Mouse (Mus musculus) intestine, embryonic 15.5 days (tissue): ENCODE measurements at regions not wholly inside any gene's neighbourhood (a gene's known extent, or its start where the extent isn't known, plus 50 kb on each side); places are given as distances from the start of the nearest gene placed in this dataset.
"Not testable (repeated sequence)": the region's sequence is repeated elsewhere in the genome, so short reads cannot be mapped to it uniquely, and the experiment has no call there.

Source experiments
- ATAC-seq: fragments of 200-750 bp; cut with Nextera tagmentation; 2 replicates; pipeline ENCODE4 v1.8.0; 2017; ENCODE audit warnings: moderate TSS enrichment, moderate library complexity
- H3K27ac ChIP-seq: fragments of 300-500 bp; sonication (generic); 2 replicates; pipeline ENCODE4 v1.5.1; 2015; ENCODE audit warnings: mild to moderate bottlenecking, inconsistent platforms
- H3K27me3 ChIP-seq: fragments of 300-500 bp; sonication (generic); replicated peaks from 2 replicates; pipeline ENCODE4 v1.6.1; 2015; ENCODE audit warnings: inconsistent platforms
- H3K36me3 ChIP-seq: fragments of 300-500 bp; sonication (generic); 2 replicates; pipeline ENCODE4 v1.6.1; 2015; ENCODE audit warnings: inconsistent platforms
- H3K4me1 ChIP-seq: fragments of 300-500 bp; sonication (generic); replicated peaks from 2 replicates; pipeline ENCODE4 v1.6.1; 2015; ENCODE audit warnings: inconsistent platforms
- H3K4me2 ChIP-seq: fragments of 300-500 bp; sonication (generic); replicated peaks from 2 replicates; pipeline ENCODE4 v1.6.1; 2015; ENCODE audit warnings: mild to moderate bottlenecking, inconsistent platforms
- H3K4me3 ChIP-seq: fragments of 300-500 bp; sonication (generic); replicated peaks from 2 replicates; pipeline ENCODE4 v1.5.1; 2015; ENCODE audit warnings: inconsistent platforms
- H3K9ac ChIP-seq: fragments of 300-500 bp; sonication (generic); 2 replicates; pipeline ENCODE4 v1.6.1; 2015; ENCODE audit warnings: inconsistent platforms
- H3K9me3 ChIP-seq: fragments of 300-500 bp; sonication (generic); 2 replicates; pipeline ENCODE4 v1.6.1; 2016; ENCODE audit warnings: inconsistent platforms
- WGBS: fragments of 180-500 bp; shearing (Covaris S2); methylation state at CpG from one replicate; pipeline ENCODE4 v1.1.7; 2015; 5-methylcytosine and 5-hydroxymethylcytosine counted together

DNA sequence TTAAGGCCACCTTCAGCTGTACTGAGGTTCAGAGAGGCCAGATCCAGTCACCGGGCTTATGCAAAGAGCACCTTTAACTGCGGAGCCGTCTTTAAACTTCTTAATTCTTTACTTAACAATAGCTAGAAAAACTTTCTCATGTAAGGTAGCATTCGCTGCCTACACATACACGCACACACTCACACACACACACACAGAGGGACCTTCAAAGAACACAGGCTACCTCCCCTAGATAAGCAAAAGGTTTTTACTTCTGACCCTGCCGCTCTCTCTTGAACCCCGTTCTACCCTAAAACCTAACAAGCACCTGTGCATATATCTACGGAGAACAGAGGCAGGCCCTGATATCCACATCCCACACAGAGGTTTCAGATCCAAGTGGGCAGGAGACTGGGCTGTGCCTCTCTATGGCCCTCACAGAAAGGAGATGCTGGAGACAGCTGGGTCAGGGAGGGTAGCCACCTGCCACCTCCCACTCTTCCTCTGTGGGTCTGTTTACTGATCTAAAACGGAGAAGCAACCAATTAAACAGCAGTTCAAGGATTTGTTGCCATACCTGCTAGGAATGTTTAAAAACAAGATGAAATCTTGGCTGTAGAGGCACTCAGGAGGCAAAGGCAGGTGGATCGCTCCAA, 81.2 kb downstream of the Tomm20 start:
- Histone ChIP-seq H3K27ac (no peak overlapping the region), H3K36me3 (no peaks in the 10 kb centered on the region), H3K9ac (no peak overlapping the region), H3K27me3 (no peaks in the 10 kb centered on the region), H3K4me1 (0 out of 2 replicates have a peak, but pooled peaks cover 2% of the 10 kb centered on the region), H3K4me2 (no peak overlapping the region), H3K9me3 (no peaks in the 10 kb centered on the region), H3K4me3 (no peak overlapping the region)
- 81% methylated on average over 10 of the region's 10 CpGs for WGBS
- ATAC-seq, result no peak

- WGBS, result 89% methylated on average over 1 of the region's 1 CpGs
- H3K36me3 ChIP-seq, H3K27ac ChIP-seq, ATAC-seq, H3K9me3 ChIP-seq, H3K9ac ChIP-seq, H3K4me3 ChIP-seq, H3K4me1 ChIP-seq, H3K4me2 ChIP-seq, H3K27me3 ChIP-seq: not testable (repeated sequence)
Observed at GRCm38 (mm10) chr8:126863661-126864060, 82.0 kb downstream of the Tomm20 start.

DNA sequence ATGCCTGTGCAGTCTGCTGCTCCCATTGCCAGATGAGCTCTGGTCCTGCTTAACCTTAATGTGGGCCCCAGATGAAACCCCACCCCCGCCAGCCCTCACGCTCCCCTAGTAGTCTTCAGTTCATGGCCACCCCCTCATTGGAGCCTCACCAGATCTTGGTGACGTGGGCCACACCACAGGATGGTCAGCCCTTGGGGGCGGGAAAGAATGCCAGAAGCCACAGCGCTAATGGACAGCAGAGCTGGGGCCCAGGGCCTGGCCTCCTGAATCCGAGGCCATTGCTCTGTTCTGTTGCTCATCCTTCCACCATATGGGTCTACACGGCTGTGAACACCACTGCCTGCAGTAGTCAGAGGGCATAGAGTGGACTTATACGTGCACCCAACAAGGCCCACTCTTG, 83.9 kb downstream of the Tomm20 start:
- H3K4me2 ChIP-seq, result no peak overlapping the region
- H3K27ac ChIP-seq, result no peak overlapping the region
- no peaks in the 10 kb centered on the region for H3K36me3 ChIP-seq
- H3K27me3 ChIP-seq, result no peaks in the 10 kb centered on the region
- WGBS, result 94% methylated on average over 8 of the region's 8 CpGs
- H3K9ac ChIP-seq, result no peak overlapping the region
- no peak overlapping the region for H3K4me3 ChIP-seq
- no peaks in the 10 kb centered on the region for H3K9me3 ChIP-seq
- no peaks in the 10 kb centered on the region for H3K4me1 ChIP-seq
- ATAC-seq, result no peak

DNA sequence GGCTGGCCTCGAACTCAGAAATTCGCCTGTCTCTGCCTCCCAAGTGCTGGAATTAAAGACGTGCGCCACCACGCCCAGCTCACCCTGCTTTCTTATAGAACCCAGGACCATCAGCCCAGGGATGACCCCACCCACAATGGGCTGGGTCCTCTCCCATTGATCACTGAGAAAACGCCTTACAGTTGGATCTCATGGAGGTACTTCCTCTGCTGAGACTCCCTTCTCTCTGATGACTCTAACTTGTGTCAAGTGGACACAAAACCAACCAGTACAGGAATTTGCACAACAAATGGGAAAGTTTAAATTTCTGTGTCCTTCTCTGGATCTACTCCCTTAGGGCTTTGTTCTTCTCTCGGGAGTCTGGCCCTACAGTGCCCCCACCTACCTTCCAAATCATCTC, 85.0 kb downstream of the Tomm20 start:
- no peak overlapping the region for H3K4me3 ChIP-seq
- H3K9ac ChIP-seq, result no peak overlapping the region
- no peaks in the 10 kb centered on the region for H3K9me3 ChIP-seq
- H3K36me3 ChIP-seq, result no peaks in the 10 kb centered on the region
- no peak overlapping the region for H3K27ac ChIP-seq
- H3K27me3 ChIP-seq, result no peaks in the 10 kb centered on the region
- no peaks in the 10 kb centered on the region for H3K4me1 ChIP-seq
- H3K4me2 ChIP-seq, result no peak overlapping the region
- no peak for ATAC-seq
- 88% methylated on average over 7 of the region's 7 CpGs for WGBS

DNA sequence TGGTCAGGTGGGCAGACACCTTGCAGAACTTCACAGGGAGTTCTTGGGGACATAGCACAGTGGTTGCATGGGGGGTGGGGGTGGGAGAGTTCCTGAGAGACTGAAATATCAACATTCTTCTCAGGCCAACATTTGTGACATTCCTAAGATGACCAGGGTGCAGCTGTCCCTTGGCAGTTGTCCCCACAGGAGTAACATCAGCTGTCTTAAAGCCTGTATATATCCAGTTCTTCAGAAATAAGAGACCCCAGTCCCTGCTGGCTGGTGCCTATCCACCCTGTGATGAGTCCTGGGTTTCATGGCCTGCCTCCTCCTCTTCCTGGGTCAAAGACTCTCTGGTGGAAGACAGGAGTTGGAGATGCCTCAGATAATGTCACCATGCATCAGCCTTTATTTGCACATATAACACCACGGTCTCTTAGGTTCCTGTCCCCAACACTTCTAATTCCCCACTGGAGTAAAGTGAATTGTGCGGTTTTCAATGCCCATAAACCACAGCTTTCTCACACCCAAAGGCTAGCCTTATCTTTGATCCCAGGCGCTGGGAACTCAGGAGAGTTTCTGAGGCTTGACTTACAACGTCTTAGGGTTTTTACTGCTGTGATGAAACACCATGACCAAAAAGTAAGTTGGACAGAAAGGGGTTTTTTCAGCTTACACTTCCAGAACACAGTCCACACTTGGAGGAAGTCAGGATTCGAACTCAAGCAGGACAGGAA, 85.8 kb downstream of the Tomm20 start:
- WGBS, result 85% methylated on average over 5 of the region's 5 CpGs
- Histone ChIP-seq H3K4me3 (no peak overlapping the region), H3K9me3 (no peaks in the 10 kb centered on the region), H3K36me3 (no peaks in the 10 kb centered on the region), H3K27me3 (no peaks in the 10 kb centered on the region), H3K27ac (no peak overlapping the region), H3K9ac (no peak overlapping the region), H3K4me2 (no peak overlapping the region), H3K4me1 (0 out of 2 replicates have a peak, but pooled peaks cover 3% of the 10 kb centered on the region)
- ATAC-seq, result no peak

DNA sequence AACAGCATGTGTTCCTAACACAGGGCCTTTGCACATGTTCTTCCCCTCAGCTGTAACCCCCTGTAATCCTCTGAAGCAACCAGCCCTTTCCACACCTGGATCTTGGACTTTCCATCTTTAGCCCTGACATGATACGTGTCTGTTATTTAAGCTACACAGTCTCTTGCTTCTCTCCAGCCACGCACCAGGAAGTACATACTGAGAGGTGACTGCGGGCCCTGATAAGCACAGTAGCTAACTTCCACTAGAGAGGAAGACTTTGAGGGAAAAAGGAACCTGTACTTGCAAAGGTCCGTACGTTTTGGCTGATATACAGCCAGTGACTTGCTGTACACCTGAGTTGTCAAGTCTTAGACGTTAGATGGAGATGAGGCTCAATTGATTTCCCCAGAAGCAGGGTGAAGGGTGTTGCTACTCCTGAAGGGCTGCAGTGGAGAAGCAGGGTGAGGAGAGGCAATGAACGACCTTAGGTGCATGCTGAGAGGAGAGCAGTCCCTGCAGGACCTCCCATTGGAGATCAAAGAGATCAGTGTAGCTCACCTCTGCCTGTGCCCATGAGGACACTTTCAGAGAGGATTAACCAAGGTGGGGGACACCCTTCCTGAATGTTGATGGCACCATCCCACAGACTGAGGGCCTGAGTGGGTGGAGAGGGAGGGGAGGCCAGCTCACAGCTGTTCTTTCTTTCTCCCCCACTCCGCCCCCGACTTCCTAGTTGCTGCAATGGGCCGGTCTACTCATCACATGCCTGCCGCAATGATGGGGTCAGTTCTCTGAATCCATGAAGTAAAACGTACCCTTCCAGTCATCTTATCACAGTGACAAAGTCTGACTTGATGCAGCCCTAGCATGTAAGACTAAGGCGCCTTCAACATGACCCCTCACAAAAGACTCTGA, 88.1 kb downstream of the Tomm20 start:
- H3K27ac ChIP-seq, result no peak overlapping the region
- WGBS, result 65% methylated on average over 13 of the region's 13 CpGs
- peak; percentile 50; the same call in 1 of the 2 replicates for ATAC-seq

DNA sequence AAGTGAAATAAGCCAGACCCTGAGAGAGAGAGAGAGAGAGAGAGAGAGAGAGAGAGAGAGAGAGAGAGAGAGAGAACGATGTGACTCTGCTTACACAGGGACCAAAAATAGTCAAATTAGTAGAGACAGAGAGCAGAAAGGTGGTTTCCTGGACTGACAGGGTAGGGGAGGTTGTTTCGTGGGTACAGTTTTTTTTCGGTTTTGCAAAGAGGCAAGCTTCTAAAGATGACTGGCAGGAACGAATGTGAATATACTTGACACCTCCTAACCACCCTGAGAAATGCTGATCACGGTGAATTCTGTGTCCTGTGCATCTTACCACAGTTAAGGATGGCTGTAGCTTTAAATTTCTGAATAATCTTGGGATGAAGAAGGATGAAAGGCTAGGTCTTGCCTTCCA, 89.7 kb downstream of the Tomm20 start:
- no peak overlapping the region for H3K4me3 ChIP-seq
- H3K9me3 ChIP-seq, result no peaks in the 10 kb centered on the region
- no peak overlapping the region for H3K9ac ChIP-seq
- H3K4me2 ChIP-seq, result no peak overlapping the region
- no peak for ATAC-seq
- peaks cover 16% of the 10 kb centered on the region for H3K4me1 ChIP-seq
- no peaks in the 10 kb centered on the region for H3K36me3 ChIP-seq
- no peaks in the 10 kb centered on the region for H3K27me3 ChIP-seq
- H3K27ac ChIP-seq, result no peak overlapping the region
- WGBS, result 63% methylated on average over 5 of the region's 5 CpGs

More for the DNA sequence above, 88.1 kb downstream of the Tomm20 start:
- no peaks in the 10 kb centered on the region for H3K27me3 ChIP-seq
- H3K4me1 ChIP-seq, result peaks cover 11% of the 10 kb centered on the region
- no peak overlapping the region for H3K4me3 ChIP-seq
- no peak overlapping the region for H3K9ac ChIP-seq
- no peaks in the 10 kb centered on the region for H3K9me3 ChIP-seq
- no peak overlapping the region for H3K4me2 ChIP-seq
- no peaks in the 10 kb centered on the region for H3K36me3 ChIP-seq

- WGBS, result 36% methylated on average over 2 of the region's 2 CpGs
Observed at GRCm38 (mm10) chr8:126855056-126855609, 90.5 kb downstream of the Tomm20 start.

GRCm38 (mm10) chr8:126854121-126855055, 91.3 kb downstream of the Tomm20 start:
- Histone ChIP-seq H3K27me3 (no peaks in the 10 kb centered on the region), H3K4me2 (no peak overlapping the region), H3K9ac (no peak overlapping the region), H3K4me1 (peaks cover 26% of the 10 kb centered on the region), H3K36me3 (no peaks in the 10 kb centered on the region), H3K4me3 (no peak overlapping the region), H3K9me3 (no peaks in the 10 kb centered on the region), H3K27ac (no peak overlapping the region)
- ATAC-seq, result no peak
- WGBS, result 63% methylated on average over 22 of the region's 22 CpGs

More at GRCm38 (mm10) chr8:126855056-126855609, 90.5 kb downstream of the Tomm20 start:
- Histone ChIP-seq H3K9ac (no peak overlapping the region), H3K27ac (no peak overlapping the region), H3K27me3 (no peaks in the 10 kb centered on the region), H3K4me3 (no peak overlapping the region), H3K9me3 (no peaks in the 10 kb centered on the region), H3K4me2 (no peak overlapping the region), H3K4me1 (peaks cover 19% of the 10 kb centered on the region), H3K36me3 (no peaks in the 10 kb centered on the region)
- ATAC-seq, result no peak

- H3K4me1 ChIP-seq, result peaks cover 36% of the 10 kb centered on the region
Observed at GRCm38 (mm10) chr8:126852663-126853390, 92.8 kb downstream of the Tomm20 start.

DNA sequence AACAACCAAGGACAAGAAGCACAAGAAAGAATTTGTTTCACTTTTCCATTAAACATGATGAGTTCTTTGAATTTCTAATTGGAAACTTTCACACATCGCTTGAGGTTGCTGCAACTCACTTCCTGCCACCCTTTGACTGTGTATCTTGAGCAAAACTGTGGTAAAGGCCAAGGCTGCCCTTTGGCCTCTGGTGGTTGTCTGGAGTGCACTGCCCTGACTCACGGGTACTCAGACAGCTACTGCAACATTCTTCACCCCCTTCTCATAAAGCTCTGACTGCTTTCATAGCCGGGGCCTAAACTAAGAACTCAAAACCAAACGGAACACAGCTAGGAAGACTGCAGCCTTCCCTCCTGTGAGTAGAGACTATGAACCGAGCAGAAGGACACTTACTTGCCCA, 93.5 kb downstream of the Tomm20 start:
- H3K27ac ChIP-seq, result peak overlapping the region; percentile 54; the same call in 1 of the 2 replicates
- ATAC-seq, result no peak

More at GRCm38 (mm10) chr8:126852663-126853390, 92.8 kb downstream of the Tomm20 start:
- H3K9me3 ChIP-seq, result no peaks in the 10 kb centered on the region
- no peak overlapping the region for H3K4me2 ChIP-seq
- H3K9ac ChIP-seq, result no peak overlapping the region
- H3K27me3 ChIP-seq, result no peaks in the 10 kb centered on the region
- WGBS, result 64% methylated on average over 10 of the region's 10 CpGs
- H3K36me3 ChIP-seq, result no peaks in the 10 kb centered on the region
- H3K4me3 ChIP-seq, result no peak overlapping the region
- H3K27ac ChIP-seq, result peak overlapping the region; percentile 54
- no peak for ATAC-seq

More for the DNA sequence above, 93.5 kb downstream of the Tomm20 start:
- H3K9me3 ChIP-seq, result no peaks in the 10 kb centered on the region
- H3K4me1 ChIP-seq, result peaks cover 43% of the 10 kb centered on the region
- no peaks in the 10 kb centered on the region for H3K27me3 ChIP-seq
- no peak overlapping the region for H3K4me3 ChIP-seq
- 53% methylated on average over 5 of the region's 5 CpGs for WGBS
- H3K36me3 ChIP-seq, result no peaks in the 10 kb centered on the region
- H3K4me2 ChIP-seq, result no peak overlapping the region
- H3K9ac ChIP-seq, result no peak overlapping the region
